Mouse (Mus musculus) MEL (cell line): Measurements from ENCODE around the gene Enoph1.

Experiments used
- CTCF ChIP-seq, 3 experiments: IDR thresholded peaks in 2 of 3; conservative IDR thresholded peaks in 1 of 3; 2 replicates each; pipeline ENCODE4 v1.5.1; 2011 to 2012; ENCODE audit warnings: low read length in 3 of 3, low read depth in 2 of 3, mild to moderate bottlenecking in 2 of 3, improper control_type of control experiment in 1 of 3, inconsistent platforms in 1 of 3, mixed read lengths in 1 of 3, moderate library complexity in 1 of 3; ENCODE audit not compliant: control insufficient read depth in 1 of 3, insufficient read depth in 1 of 3, poor library complexity in 1 of 3, severe bottlenecking in 1 of 3
- EP300 ChIP-seq, 2 experiments: IDR thresholded peaks; 2 replicates each; pipeline ENCODE4 v1.6.1; 2011; ENCODE audit warnings: improper control_type of control experiment in 2 of 2, low read length in 2 of 2, low read depth in 1 of 2, mild to moderate bottlenecking in 1 of 2
- JUND ChIP-seq: IDR thresholded peaks from 2 replicates; pipeline ENCODE4 v1.6.1; 2011; ENCODE audit warnings: low read depth, mild to moderate bottlenecking, improper control_type of control experiment, low read length
- MAFK ChIP-seq: IDR thresholded peaks from 2 replicates; pipeline ENCODE4 v1.6.1; 2011; ENCODE audit warnings: low read depth, mild to moderate bottlenecking, low read length, improper control_type of control experiment, borderline replicate concordance
- USF1 ChIP-seq: IDR thresholded peaks from 2 replicates; pipeline ENCODE4 v1.6.1; 2014; ENCODE audit warnings: low read depth, mild to moderate bottlenecking, inconsistent platforms, low read length, improper control_type of control experiment, moderate library complexity
- ZC3H11A ChIP-seq: IDR thresholded peaks from 2 replicates; pipeline ENCODE4 v1.6.1; 2012; ENCODE audit warnings: low read depth, mild to moderate bottlenecking, inconsistent platforms, low read length, improper control_type of control experiment

DNA sequence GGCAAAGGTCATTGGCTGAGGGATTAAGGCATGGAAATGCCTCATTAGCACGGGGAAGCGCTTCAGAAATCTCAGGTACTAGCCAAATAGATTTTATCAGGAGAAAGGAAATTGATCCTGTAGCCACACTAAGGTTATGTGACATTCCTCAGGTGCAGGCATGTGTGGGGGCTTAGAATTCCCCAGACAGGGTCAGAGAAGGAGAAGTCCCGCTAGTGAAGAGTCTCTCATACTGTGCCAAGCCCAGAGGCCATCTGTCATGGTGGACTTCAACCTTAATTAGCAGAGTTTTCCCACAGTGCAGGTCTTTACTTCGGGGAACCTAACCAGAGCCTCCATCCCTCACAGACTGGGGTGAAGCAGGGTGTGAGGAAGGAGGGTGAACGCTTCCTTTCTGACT, 57.2 kb downstream of the Enoph1 start:
- TF ChIP-seq MAFK (no peak), USF1 (no peak), ZC3H11A (no peak), CTCF (IDR thresholded peaks at IDR 0.05 in 2 of 3, conservative IDR thresholded peaks at IDR 0.05 in 1 of 3; ENCODE audit: control insufficient read depth in 1 of 3, insufficient read depth in 1 of 3, low read depth in 2 of 3, low read length in 3 of 3, poor library complexity in 1 of 3, severe bottlenecking in 1 of 3) (no peak), JUND (no peak), EP300 (IDR thresholded peaks at IDR 0.05; ENCODE audit: low read depth in 1 of 2, low read length in 2 of 2) (no peak)
